Mouse (Mus musculus) small intestine, adult 2 months (tissue): ENCODE measurements at regions not wholly inside any gene's neighbourhood (a gene's known extent, or its start where the extent isn't known, plus 50 kb on each side); places are given as distances from the start of the nearest gene placed in this dataset.

Experiments
- H3K27ac ChIP-seq: fragments of 200-500 bp; 2 replicates; pipeline ENCODE4 v1.5.1; 2012; ENCODE audit warnings: low read depth, low read length, control low read depth, inconsistent platforms; ENCODE audit not compliant: insufficient read depth
- H3K27me3 ChIP-seq: fragments of 200-500 bp; 2 replicates; pipeline ENCODE4 v1.6.1; 2012; ENCODE audit warnings: mild to moderate bottlenecking, moderate library complexity, low read length, inconsistent platforms; ENCODE audit not compliant: control insufficient read depth, insufficient read depth
- H3K36me3 ChIP-seq: fragments of 200-500 bp; 2 replicates; pipeline ENCODE4 v1.6.1; 2012; ENCODE audit warnings: mild to moderate bottlenecking, low read length, control low read depth, inconsistent platforms; ENCODE audit not compliant: control insufficient read depth, insufficient read depth
- H3K4me1 ChIP-seq: fragments of 200-500 bp; 2 replicates; pipeline ENCODE4 v1.6.1; 2012; ENCODE audit warnings: low read length, inconsistent platforms, mixed read lengths; ENCODE audit not compliant: control insufficient read depth, insufficient read depth, insufficient read length
- H3K4me3 ChIP-seq: fragments of 200-500 bp; 2 replicates; pipeline ENCODE4 v1.5.1; 2012; ENCODE audit warnings: low read depth, mild to moderate bottlenecking, control low read depth, inconsistent platforms, low read length, moderate library complexity
- CTCF ChIP-seq: fragments of 200-500 bp; IDR thresholded peaks from 2 replicates; pipeline ENCODE4 v1.5.1; 2012; ENCODE audit warnings: low read depth, mild to moderate bottlenecking, control low read depth, inconsistent platforms, low read length, moderate library complexity, mixed read lengths; ENCODE audit not compliant: insufficient replicate concordance, insufficient read length; ENCODE audit errors: extremely low read depth
- POLR2A ChIP-seq: fragments of 200-500 bp; IDR thresholded peaks from 2 replicates; pipeline ENCODE4 v1.6.1; 2012; ENCODE audit warnings: low read depth, mild to moderate bottlenecking, control low read depth, inconsistent platforms, low read length, moderate library complexity
- WGBS: fragments of 180-500 bp; shearing (Covaris S2); methylation state at CpG from one replicate; pipeline ENCODE4 v1.1.7; 2018; 5-methylcytosine and 5-hydroxymethylcytosine counted together

- Histone ChIP-seq H3K36me3 (no peaks in the 10 kb centered on the region), H3K4me3 (no peak overlapping the region), H3K4me1 (no peaks in the 10 kb centered on the region), H3K27me3 (no peaks in the 10 kb centered on the region), H3K27ac (no peak overlapping the region)
- WGBS = 54% methylated on average over 3 of the region's 3 CpGs
- TF ChIP-seq CTCF (no peak), POLR2A (no peak)
These were observed 395.8 kb downstream of the Tshz3 start for GRCm38 (mm10) chr7:37093721-37094120.

- Histone ChIP-seq H3K4me1 (no peaks in the 10 kb centered on the region), H3K4me3 (no peak overlapping the region), H3K27me3 (no peaks in the 10 kb centered on the region), H3K27ac (no peak overlapping the region), H3K36me3 (no peaks in the 10 kb centered on the region)
- 73% methylated on average over 11 of the region's 11 CpGs for WGBS
- no peak for TF ChIP-seq POLR2A
- TF ChIP-seq CTCF = no peak
These were observed 397.9 kb downstream of the Tshz3 start for GRCm38 (mm10) chr7:37095839-37096238.

GRCm38 (mm10) chr7:37096291-37096690 is 398.4 kb downstream of the Tshz3 start:
- H3K27ac ChIP-seq = no peak overlapping the region
- H3K4me1 ChIP-seq = no peaks in the 10 kb centered on the region
- H3K4me3 ChIP-seq = no peak overlapping the region
- 73% methylated on average over 5 of the region's 5 CpGs for WGBS
- no peaks in the 10 kb centered on the region for H3K36me3 ChIP-seq
- no peak for TF ChIP-seq POLR2A
- H3K27me3 ChIP-seq = no peaks in the 10 kb centered on the region

- 31% methylated on average over 5 of the region's 5 CpGs for WGBS
- H3K27me3 ChIP-seq = no peaks in the 10 kb centered on the region
- no peak overlapping the region for H3K4me3 ChIP-seq
- H3K4me1 ChIP-seq = no peaks in the 10 kb centered on the region
- TF ChIP-seq CTCF = no peak
- no peak for TF ChIP-seq POLR2A
- H3K36me3 ChIP-seq = no peaks in the 10 kb centered on the region
- no peak overlapping the region for H3K27ac ChIP-seq
These were observed 401.0 kb downstream of the Tshz3 start for GRCm38 (mm10) chr7:37098950-37099349.

GRCm38 (mm10) chr7:37104671-37105070 is 406.8 kb downstream of the Tshz3 start:
- WGBS = 81% methylated on average over 9 of the region's 9 CpGs
- no peak for TF ChIP-seq POLR2A
- H3K27me3 ChIP-seq = no peaks in the 10 kb centered on the region
- H3K36me3 ChIP-seq = no peaks in the 10 kb centered on the region
- H3K4me3 ChIP-seq = no peak overlapping the region
- H3K27ac ChIP-seq = no peak overlapping the region
- H3K4me1 ChIP-seq = no peaks in the 10 kb centered on the region

- Histone ChIP-seq H3K36me3 (no peaks in the 10 kb centered on the region), H3K4me3 (no peak overlapping the region), H3K4me1 (no peaks in the 10 kb centered on the region), H3K27me3 (no peaks in the 10 kb centered on the region), H3K27ac (no peak overlapping the region)
- TF ChIP-seq CTCF = no peak
- no peak for TF ChIP-seq POLR2A
- 60% methylated on average over 6 of the region's 6 CpGs for WGBS
These were observed 413.2 kb downstream of the Tshz3 start for GRCm38 (mm10) chr7:37111071-37111470.

- H3K27me3 ChIP-seq = no peaks in the 10 kb centered on the region
- H3K36me3 ChIP-seq = no peaks in the 10 kb centered on the region
- no peak overlapping the region for H3K4me3 ChIP-seq
- 81% methylated on average over 4 of the region's 4 CpGs for WGBS
- H3K4me1 ChIP-seq = no peaks in the 10 kb centered on the region
- no peak overlapping the region for H3K27ac ChIP-seq
- TF ChIP-seq CTCF (no peak), POLR2A (no peak)
These were observed 422.9 kb downstream of the Tshz3 start for GRCm38 (mm10) chr7:37120776-37121175.

- 82% methylated on average over 12 of the region's 12 CpGs for WGBS
- Histone ChIP-seq H3K4me3 (no peak overlapping the region), H3K36me3 (no peaks in the 10 kb centered on the region)
These were observed 442.3 kb downstream of the Tshz3 start for GRCm38 (mm10) chr7:37140191-37140590.

More at GRCm38 (mm10) chr7:37140191-37140590, 442.3 kb downstream of the Tshz3 start:
- no peak for TF ChIP-seq CTCF
- no peak for TF ChIP-seq POLR2A
- no peak overlapping the region for H3K27ac ChIP-seq
- no peaks in the 10 kb centered on the region for H3K27me3 ChIP-seq
- no peaks in the 10 kb centered on the region for H3K4me1 ChIP-seq
